Mouse (Mus musculus): ENCODE data around the gene Gstp1. TPM values are rescaled to one million over a fixed set of nuclear protein-coding genes. Genes with fewer than 3 reads are reported as not detected.
"Not testable (repeated sequence)": the region's sequence is repeated elsewhere in the genome, so short reads cannot be mapped to it uniquely, and the experiment has no call there.

Gstp1 gene
- polyA plus RNA-seq, 1 experiment from 2014 or later: 793 TPM

GRCm38 (mm10) chr19:4066280-4066679 is 28.5 kb upstream of the Gstp1 start:
- Histone ChIP-seq H3K27me3 (ENCODE audit: control insufficient read depth, insufficient read depth, low read length) (no peaks in the 10 kb centered on the region), H3K9me3 (replicated peaks; ENCODE audit: control insufficient read depth, low read length) (no peaks in the 10 kb centered on the region), H3K36me3 (ENCODE audit: control insufficient read depth, insufficient read depth, low read length) (no peaks in the 10 kb centered on the region), H3K4me1 (ENCODE audit: control insufficient read depth, insufficient read depth, low read length) (peaks cover 7% of the 10 kb centered on the region; the same call in 1 of the 2 replicates), H3K27ac (ENCODE audit: low read length) (no peak overlapping the region), H3K9ac (ENCODE audit: low read length) (no peak overlapping the region), H3K4me3 (replicated peaks; ENCODE audit: low read length) (no peak overlapping the region), H3K4me2 (ENCODE audit: low read depth, low read length) (no peak overlapping the region)
- no peak for ATAC-seq (ENCODE audit: insufficient read depth, low FRiP score)
- 70% methylated on average over 6 of the region's 6 CpGs for WGBS

- H3K27ac ChIP-seq (ENCODE audit: low read length); ATAC-seq (ENCODE audit: insufficient read depth, low FRiP score); H3K4me3 ChIP-seq (replicated peaks; ENCODE audit: low read length); H3K9ac ChIP-seq (ENCODE audit: low read length); H3K4me1 ChIP-seq (ENCODE audit: control insufficient read depth, insufficient read depth, low read length); H3K27me3 ChIP-seq (ENCODE audit: control insufficient read depth, insufficient read depth, low read length); H3K36me3 ChIP-seq (ENCODE audit: control insufficient read depth, insufficient read depth, low read length); H3K9me3 ChIP-seq (replicated peaks; ENCODE audit: control insufficient read depth, low read length); H3K4me2 ChIP-seq (ENCODE audit: low read depth, low read length): not testable (repeated sequence)
- WGBS: 0% methylated on average over 2 of the region's 11 CpGs
These were observed 26.7 kb upstream of the Gstp1 start for GRCm38 (mm10) chr19:4064501-4064900.

- H3K27ac ChIP-seq (ENCODE audit: low read length); H3K9me3 ChIP-seq (replicated peaks; ENCODE audit: control insufficient read depth, low read length); ATAC-seq (ENCODE audit: insufficient read depth, low FRiP score); H3K4me1 ChIP-seq (ENCODE audit: control insufficient read depth, insufficient read depth, low read length); H3K27me3 ChIP-seq (ENCODE audit: control insufficient read depth, insufficient read depth, low read length); H3K4me2 ChIP-seq (ENCODE audit: low read depth, low read length); H3K9ac ChIP-seq (ENCODE audit: low read length); H3K36me3 ChIP-seq (ENCODE audit: control insufficient read depth, insufficient read depth, low read length); H3K4me3 ChIP-seq (replicated peaks; ENCODE audit: low read length): not testable (repeated sequence)
- 54% methylated on average over 3 of the region's 4 CpGs for WGBS
These were observed 25.6 kb upstream of the Gstp1 start for GRCm38 (mm10) chr19:4063357-4063756.

GRCm38 (mm10) chr19:4060899-4061465 is 23.2 kb upstream of the Gstp1 start:
- Histone ChIP-seq H3K9me3 (replicated peaks; ENCODE audit: control insufficient read depth, low read length) (no peaks in the 10 kb centered on the region), H3K4me2 (ENCODE audit: low read depth, low read length) (no peak overlapping the region), H3K4me3 (replicated peaks; ENCODE audit: low read length) (no peak overlapping the region), H3K9ac (ENCODE audit: low read length) (no peak overlapping the region), H3K4me1 (ENCODE audit: control insufficient read depth, insufficient read depth, low read length) (no peaks in the 10 kb centered on the region), H3K36me3 (ENCODE audit: control insufficient read depth, insufficient read depth, low read length) (no peaks in the 10 kb centered on the region), H3K27ac (ENCODE audit: low read length) (no peak overlapping the region), H3K27me3 (ENCODE audit: control insufficient read depth, insufficient read depth, low read length) (no peaks in the 10 kb centered on the region)
- 90% methylated on average over 5 of the region's 6 CpGs for WGBS
- ATAC-seq (ENCODE audit: insufficient read depth, low FRiP score): no peak

- not testable (repeated sequence) for H3K27me3 ChIP-seq (ENCODE audit: control insufficient read depth, insufficient read depth, low read length); ATAC-seq (ENCODE audit: insufficient read depth, low FRiP score); H3K4me3 ChIP-seq (replicated peaks; ENCODE audit: low read length); H3K36me3 ChIP-seq (ENCODE audit: control insufficient read depth, insufficient read depth, low read length); H3K4me2 ChIP-seq (ENCODE audit: low read depth, low read length); H3K9me3 ChIP-seq (replicated peaks; ENCODE audit: control insufficient read depth, low read length); H3K4me1 ChIP-seq (ENCODE audit: control insufficient read depth, insufficient read depth, low read length); H3K9ac ChIP-seq (ENCODE audit: low read length); H3K27ac ChIP-seq (ENCODE audit: low read length)
- 85% methylated on average over 8 of the region's 8 CpGs for WGBS
These were observed 22.5 kb upstream of the Gstp1 start for GRCm38 (mm10) chr19:4060044-4060898.

GRCm38 (mm10) chr19:4059069-4059740 is 21.4 kb upstream of the Gstp1 start, which contains the start of gene Gstp3:
TSS of gene Gstp3 (minus strand) at chr19:4059569.
- Histone ChIP-seq H3K4me3 (replicated peaks; ENCODE audit: low read length) (no peak within 1 kb of the TSS), H3K27me3 (ENCODE audit: control insufficient read depth, insufficient read depth, low read length) (no peaks in the 10 kb centered on the region)
- WGBS: 62% methylated on average over 15 of the region's 15 CpGs

GRCm38 (mm10) chr19:4058581-4058980 is 20.8 kb upstream of the Gstp1 start:
- no peak overlapping the region for H3K4me2 ChIP-seq (ENCODE audit: low read depth, low read length)
- no peak for ATAC-seq (ENCODE audit: insufficient read depth, low FRiP score)
- no peak overlapping the region for H3K4me3 ChIP-seq (replicated peaks; ENCODE audit: low read length)
- no peak overlapping the region for H3K9ac ChIP-seq (ENCODE audit: low read length)
- no peaks in the 10 kb centered on the region for H3K27me3 ChIP-seq (ENCODE audit: control insufficient read depth, insufficient read depth, low read length)
- H3K4me1 ChIP-seq (ENCODE audit: control insufficient read depth, insufficient read depth, low read length): 0 out of 2 replicates have a peak, but pooled peaks cover 4% of the 10 kb centered on the region
- no peak overlapping the region for H3K27ac ChIP-seq (ENCODE audit: low read length)
- 87% methylated on average over 5 of the region's 5 CpGs for WGBS
- no peaks in the 10 kb centered on the region for H3K9me3 ChIP-seq (replicated peaks; ENCODE audit: control insufficient read depth, low read length)
- no peaks in the 10 kb centered on the region for H3K36me3 ChIP-seq (ENCODE audit: control insufficient read depth, insufficient read depth, low read length)

More at GRCm38 (mm10) chr19:4059069-4059740, 21.4 kb upstream of the Gstp1 start, which contains the start of gene Gstp3:
- H3K36me3 ChIP-seq (ENCODE audit: control insufficient read depth, insufficient read depth, low read length): no peaks in the 10 kb centered on the region
- peak; percentile 72 for ATAC-seq (ENCODE audit: insufficient read depth, low FRiP score)
- no peak within 1 kb of the TSS for H3K4me2 ChIP-seq (ENCODE audit: low read depth, low read length)
- no peaks in the 10 kb centered on the region for H3K9me3 ChIP-seq (replicated peaks; ENCODE audit: control insufficient read depth, low read length)
- no peak within 1 kb of the TSS for H3K9ac ChIP-seq (ENCODE audit: low read length)
- H3K4me1 ChIP-seq (ENCODE audit: control insufficient read depth, insufficient read depth, low read length): 0 out of 2 replicates have a peak, but pooled peaks cover 4% of the 10 kb centered on the region
- H3K27ac ChIP-seq (ENCODE audit: low read length): peak within 1 kb of the TSS; percentile 33; the same call in 1 of the 2 replicates

- Histone ChIP-seq H3K9me3 (replicated peaks; ENCODE audit: control insufficient read depth, low read length) (no peaks in the 10 kb centered on the region), H3K4me3 (replicated peaks; ENCODE audit: low read length) (no peak overlapping the region), H3K27ac (ENCODE audit: low read length) (no peak overlapping the region), H3K4me1 (ENCODE audit: control insufficient read depth, insufficient read depth, low read length) (0 out of 2 replicates have a peak, but pooled peaks cover 4% of the 10 kb centered on the region), H3K36me3 (ENCODE audit: control insufficient read depth, insufficient read depth, low read length) (no peaks in the 10 kb centered on the region), H3K9ac (ENCODE audit: low read length) (no peak overlapping the region), H3K27me3 (ENCODE audit: control insufficient read depth, insufficient read depth, low read length) (no peaks in the 10 kb centered on the region), H3K4me2 (ENCODE audit: low read depth, low read length) (no peak overlapping the region)
- ATAC-seq (ENCODE audit: insufficient read depth, low FRiP score): no peak
- 89% methylated on average over 7 of the region's 7 CpGs for WGBS
These were observed 20.2 kb upstream of the Gstp1 start for GRCm38 (mm10) chr19:4057962-4058361.

- 83% methylated on average over 13 of the region's 13 CpGs for WGBS
- no peak overlapping the region for H3K4me2 ChIP-seq (ENCODE audit: low read depth, low read length)
These were observed 19.6 kb upstream of the Gstp1 start for GRCm38 (mm10) chr19:4057389-4057788.

More at GRCm38 (mm10) chr19:4057389-4057788, 19.6 kb upstream of the Gstp1 start:
- Histone ChIP-seq H3K36me3 (ENCODE audit: control insufficient read depth, insufficient read depth, low read length) (no peaks in the 10 kb centered on the region), H3K4me3 (replicated peaks; ENCODE audit: low read length) (no peak overlapping the region), H3K4me1 (ENCODE audit: control insufficient read depth, insufficient read depth, low read length) (0 out of 2 replicates have a peak, but pooled peaks cover 4% of the 10 kb centered on the region), H3K27me3 (ENCODE audit: control insufficient read depth, insufficient read depth, low read length) (no peaks in the 10 kb centered on the region), H3K9ac (ENCODE audit: low read length) (no peak overlapping the region), H3K27ac (ENCODE audit: low read length) (no peak overlapping the region), H3K9me3 (replicated peaks; ENCODE audit: control insufficient read depth, low read length) (no peaks in the 10 kb centered on the region)
- no peak for ATAC-seq (ENCODE audit: insufficient read depth, low FRiP score)
